Mouse (Mus musculus): ENCODE data around the gene Ubr2.

Gene Ubr2

DNA sequence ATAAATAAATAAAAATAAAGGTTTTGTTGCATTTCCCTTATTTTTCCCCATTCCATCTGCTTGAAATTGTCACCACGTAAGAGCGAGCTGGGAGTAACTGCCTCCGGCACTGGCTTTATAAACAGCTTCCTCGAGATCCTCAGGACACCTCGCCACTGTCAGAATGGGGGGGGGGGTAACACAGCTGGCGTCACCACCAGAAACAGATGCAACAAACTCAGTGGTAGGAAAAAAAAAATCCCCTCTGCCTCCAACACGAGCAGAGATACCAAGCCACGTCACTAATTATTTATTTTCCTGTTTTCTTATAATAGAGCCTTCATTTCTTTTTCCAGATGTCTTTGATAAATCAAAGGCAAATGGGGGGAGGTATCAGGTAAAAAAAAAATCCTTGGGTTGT is 1.9 kb downstream of the Ubr2 start:
- in situ Hi-C loops (cut with MboI; ENCODE audit: unreplicated experiment in 2 of 2): loop anchor here (25.0 kb wide), 3 partner anchors 679 to 1571 kb away; partner anchors contain the start of genes Cdc5l (in 1 of the 2), Frs3 (in 1 of the 2), Gm21981 (in 1 of the 2) and Nfya (in 1 of the 2)

DNA sequence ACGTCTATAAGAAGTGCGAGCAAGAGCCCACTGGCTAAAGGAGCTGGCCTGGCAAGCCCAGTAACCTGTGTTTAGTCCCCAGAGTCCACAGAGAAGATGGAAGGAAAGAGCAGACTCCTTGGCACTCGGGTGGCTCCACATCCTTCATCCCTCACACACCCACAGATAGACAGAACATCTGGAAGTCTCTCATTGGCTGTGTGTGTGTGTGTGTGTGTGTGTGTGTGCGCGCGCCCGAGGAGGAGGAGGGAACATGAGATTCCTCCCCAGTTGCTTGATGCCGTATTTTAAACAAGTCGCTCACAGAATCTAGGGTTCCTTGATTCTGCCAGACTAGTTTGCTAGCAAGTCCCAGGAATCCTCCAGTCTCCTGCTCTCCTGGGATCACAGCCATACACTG is 3.6 kb downstream of the Ubr2 start:
- in situ Hi-C loops (cut with MboI; ENCODE audit: unreplicated experiment in 2 of 2): loop anchor here (25.0 kb wide), 3 partner anchors 681 to 1569 kb away; partner anchors contain the start of genes Cdc5l (in 1 of the 2), Frs3 (in 1 of the 2), Gm21981 (in 1 of the 2) and Nfya (in 1 of the 2)

DNA sequence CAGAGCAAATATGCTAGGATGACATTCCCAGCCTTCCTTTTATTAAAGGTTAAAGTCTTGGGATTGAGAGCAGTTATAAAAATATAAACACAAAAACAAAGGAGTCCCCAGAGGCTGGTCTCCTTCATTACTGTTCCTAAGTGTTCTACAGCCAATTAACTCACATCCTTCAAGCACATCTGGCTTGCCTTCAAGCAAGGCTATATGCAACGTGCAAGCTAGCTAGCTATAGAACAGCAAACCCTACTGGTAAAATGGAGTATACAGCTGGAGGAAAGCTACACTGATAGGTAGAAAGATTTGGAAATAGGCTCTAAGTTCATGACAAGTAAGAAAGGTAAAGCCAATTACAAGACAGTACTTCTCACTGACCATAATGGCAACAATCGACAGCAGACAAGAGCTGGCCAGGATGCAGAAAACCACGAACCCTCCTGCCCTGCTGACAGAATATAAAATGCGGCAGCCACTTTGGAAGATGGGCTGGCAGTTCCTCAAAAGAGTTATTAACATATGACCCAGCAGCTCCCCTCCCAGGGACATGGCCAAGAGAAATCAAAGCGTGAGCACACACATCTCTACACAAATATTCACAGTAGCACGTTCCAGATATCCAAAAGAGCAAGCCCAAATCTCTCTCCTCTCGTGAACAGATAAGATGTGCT is 4.5 kb downstream of the Ubr2 start:
- in situ Hi-C loops (cut with MboI; ENCODE audit: unreplicated experiment in 2 of 2): loop anchor here (25.0 kb wide), 3 partner anchors 681 to 1569 kb away; partner anchors contain the start of genes Cdc5l (in 1 of the 2), Frs3 (in 1 of the 2), Gm21981 (in 1 of the 2) and Nfya (in 1 of the 2)

DNA sequence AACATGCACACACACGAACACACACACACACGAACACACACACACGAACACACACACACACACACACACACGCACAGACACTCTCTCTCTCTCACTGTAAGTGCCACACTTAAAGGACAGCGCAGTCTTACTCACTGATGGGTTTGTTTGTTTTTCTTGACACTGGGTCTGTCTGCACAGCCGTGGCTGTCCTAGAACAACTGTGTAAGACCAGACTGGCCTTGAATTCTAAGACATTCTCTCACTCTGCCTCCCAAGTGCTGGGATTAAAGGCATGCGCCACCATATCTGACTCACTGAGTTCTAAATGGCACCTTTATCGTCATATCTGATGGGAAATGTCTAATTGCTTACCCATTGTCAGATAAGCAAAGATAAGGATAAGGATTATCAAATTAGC is 7.1 kb downstream of the Ubr2 start:
- in situ Hi-C loops (cut with MboI; ENCODE audit: unreplicated experiment in 2 of 2): loop anchor here (25.0 kb wide), 3 partner anchors 684 to 1566 kb away; partner anchors contain the start of genes Cdc5l (in 1 of the 2), Frs3 (in 1 of the 2), Gm21981 (in 1 of the 2) and Nfya (in 1 of the 2)

DNA sequence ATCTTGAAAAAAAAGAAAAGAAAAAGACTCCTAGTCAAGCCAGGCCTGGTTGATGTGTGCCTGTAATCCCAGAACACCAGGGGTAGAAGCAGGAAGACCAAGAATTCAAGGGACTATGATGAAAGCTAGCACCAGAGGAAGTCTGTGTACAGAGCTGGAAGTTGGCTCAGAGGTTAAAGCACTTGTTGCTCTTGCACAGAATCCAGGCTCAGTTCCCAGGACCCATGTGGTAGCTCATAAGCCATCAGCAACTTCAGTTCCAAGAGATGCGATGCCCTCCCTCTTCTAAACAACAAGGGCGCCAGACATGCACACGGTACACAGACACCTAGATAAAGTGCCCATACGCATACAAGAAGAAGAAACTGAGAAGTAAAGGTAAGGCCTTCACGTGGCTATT is 8.0 kb downstream of the Ubr2 start:
- in situ Hi-C loops (cut with MboI; ENCODE audit: unreplicated experiment in 2 of 2): loop anchor here (25.0 kb wide), 3 partner anchors 685 to 1565 kb away; partner anchors contain the start of genes Cdc5l (in 1 of the 2), Frs3 (in 1 of the 2), Gm21981 (in 1 of the 2) and Nfya (in 1 of the 2)

DNA sequence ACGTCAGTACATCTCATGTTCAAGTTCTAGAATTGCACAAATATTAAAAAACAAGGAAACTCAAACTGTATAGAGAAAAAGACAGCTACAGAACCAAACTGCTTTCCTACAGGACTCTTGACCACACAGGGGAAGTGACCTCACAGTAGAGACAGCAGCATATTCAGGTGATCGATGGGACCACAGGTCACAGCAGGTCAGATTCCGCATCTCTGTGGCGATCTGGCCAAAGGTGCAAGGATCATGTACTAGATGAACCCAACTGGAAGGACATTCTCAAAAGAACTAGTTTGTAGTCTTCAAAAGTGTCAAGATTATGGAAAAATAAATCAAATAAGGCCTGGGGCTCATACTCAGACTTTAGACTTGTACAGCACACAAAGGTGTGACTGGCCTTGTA is 11.5 kb downstream of the Ubr2 start:
- in situ Hi-C loops (cut with MboI; ENCODE audit: unreplicated experiment in 2 of 2): no loop called here

DNA sequence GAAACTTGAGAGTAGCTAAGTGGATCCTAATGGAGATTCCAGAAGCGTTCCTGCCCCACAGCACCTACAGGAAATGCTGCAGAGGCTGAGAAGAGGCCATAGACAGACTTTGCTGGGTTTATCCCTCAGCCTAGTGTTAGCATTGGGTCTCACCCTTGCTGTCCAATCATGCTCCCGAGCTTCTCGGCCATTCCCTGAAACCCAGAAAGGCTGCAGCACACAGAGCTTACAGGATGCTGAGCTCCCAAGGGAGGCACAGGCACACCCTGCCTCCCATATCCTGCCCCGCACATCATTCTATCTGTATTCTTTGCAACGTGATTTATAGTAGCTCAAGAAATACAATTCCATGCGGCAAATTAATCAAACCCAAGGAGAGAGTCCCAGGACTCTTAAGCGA is 13.9 kb downstream of the Ubr2 start:
- in situ Hi-C loops (cut with MboI; ENCODE audit: unreplicated experiment in 2 of 2): no loop called here

DNA sequence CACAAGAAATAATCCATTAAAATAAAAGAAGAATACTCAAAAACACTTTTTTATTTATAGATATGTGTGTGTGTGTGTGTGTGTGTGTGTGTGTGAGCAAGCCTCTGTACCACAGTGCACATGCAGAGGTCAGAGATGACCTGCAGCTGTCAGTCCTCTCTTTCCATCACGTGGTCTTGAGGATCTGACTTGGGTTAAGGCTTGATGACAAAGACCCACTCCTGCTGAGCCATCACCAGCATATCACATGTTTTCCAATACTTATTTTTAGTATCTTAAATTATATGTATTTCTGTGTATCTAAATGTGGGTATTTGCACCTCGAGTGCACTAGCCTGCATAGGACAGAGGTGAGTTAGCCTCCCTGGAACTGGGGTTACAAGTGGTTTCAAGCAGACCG is 14.7 kb downstream of the Ubr2 start:
- in situ Hi-C loops (cut with MboI; ENCODE audit: unreplicated experiment in 2 of 2): no loop called here

- in situ Hi-C loops (cut with MboI; ENCODE audit: unreplicated experiment in 2 of 2): no loop called here
Measured at GRCm38 (mm10) chr17:46994641-46995398, 15.5 kb downstream of the Ubr2 start.

GRCm38 (mm10) chr17:46993625-46994024 is 16.7 kb downstream of the Ubr2 start:
- in situ Hi-C loops (cut with MboI; ENCODE audit: unreplicated experiment in 2 of 2): no loop called here

DNA sequence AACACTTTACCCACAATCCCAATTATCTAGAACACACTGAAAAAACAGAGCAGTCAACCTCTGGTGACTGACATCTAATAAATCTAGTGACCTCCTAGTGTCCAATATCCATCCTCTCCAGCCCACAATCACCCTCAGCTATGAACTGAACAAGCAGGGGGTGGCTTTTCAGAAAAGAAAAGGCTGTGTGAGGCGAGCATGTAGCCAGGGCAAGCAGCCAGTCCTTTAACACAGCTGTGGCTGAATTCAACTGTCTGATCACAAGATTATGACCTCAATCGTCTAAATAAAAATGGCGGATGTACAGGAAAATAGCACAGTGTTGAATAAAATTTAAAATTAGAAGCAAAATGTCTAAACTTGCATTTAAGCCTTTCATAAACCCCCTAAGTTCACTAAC is 22.7 kb downstream of the Ubr2 start:
- in situ Hi-C loops (cut with MboI; ENCODE audit: unreplicated experiment in 2 of 2): loop anchor here in 1 of 2 experiments (5.0 kb wide), 1 partner anchor 35 kb away; no protein-coding TSS in a partner anchor

GRCm38 (mm10) chr17:46980050-46980449 is 30.3 kb downstream of the Ubr2 start:
- in situ Hi-C loops (cut with MboI; ENCODE audit: unreplicated experiment in 2 of 2): no loop called here

DNA sequence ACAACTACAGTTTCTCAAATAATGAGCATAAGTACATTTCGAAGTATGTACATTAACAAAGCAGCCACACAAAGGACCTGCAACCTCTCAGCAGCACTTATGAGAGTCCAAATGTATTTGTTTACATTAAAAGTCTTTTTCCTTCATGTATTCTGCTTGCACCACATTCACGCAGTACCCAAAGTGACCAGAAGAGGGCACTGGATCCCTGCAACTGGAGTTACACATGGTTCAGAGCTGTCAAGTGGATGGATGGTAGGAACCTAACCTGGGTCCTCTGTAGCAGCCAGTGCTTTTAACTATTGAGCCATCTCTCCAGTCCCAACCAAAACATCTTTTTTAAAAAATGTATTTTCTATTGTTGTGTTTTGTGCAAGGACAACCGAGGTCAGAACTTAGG is 35.2 kb downstream of the Ubr2 start:
- in situ Hi-C loops (cut with MboI; ENCODE audit: unreplicated experiment in 2 of 2): no loop called here

DNA sequence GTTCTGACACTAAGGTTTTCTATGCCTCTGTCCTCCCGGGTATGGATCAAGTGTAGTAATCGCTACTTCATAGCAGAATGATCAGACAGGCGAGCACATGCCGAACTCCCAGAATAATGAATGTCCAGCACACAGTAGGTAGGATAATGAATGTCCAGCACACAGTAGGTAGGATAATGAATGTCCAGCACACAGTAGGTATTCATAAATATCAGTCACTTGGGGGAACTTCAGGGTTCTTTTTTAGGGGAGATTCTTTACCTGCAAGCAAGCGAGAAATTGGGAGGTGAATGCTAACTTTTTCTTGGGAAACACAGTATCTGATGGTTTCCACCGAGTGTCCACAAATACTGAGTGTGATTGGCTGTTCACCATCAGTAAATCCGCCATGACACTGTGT is 37.8 kb downstream of the Ubr2 start:
- in situ Hi-C loops (cut with MboI; ENCODE audit: unreplicated experiment in 2 of 2): loop anchor here (5.0 to 25.0 kb wide), 2 partner anchors 65 to 1560 kb away; no protein-coding TSS in a partner anchor

DNA sequence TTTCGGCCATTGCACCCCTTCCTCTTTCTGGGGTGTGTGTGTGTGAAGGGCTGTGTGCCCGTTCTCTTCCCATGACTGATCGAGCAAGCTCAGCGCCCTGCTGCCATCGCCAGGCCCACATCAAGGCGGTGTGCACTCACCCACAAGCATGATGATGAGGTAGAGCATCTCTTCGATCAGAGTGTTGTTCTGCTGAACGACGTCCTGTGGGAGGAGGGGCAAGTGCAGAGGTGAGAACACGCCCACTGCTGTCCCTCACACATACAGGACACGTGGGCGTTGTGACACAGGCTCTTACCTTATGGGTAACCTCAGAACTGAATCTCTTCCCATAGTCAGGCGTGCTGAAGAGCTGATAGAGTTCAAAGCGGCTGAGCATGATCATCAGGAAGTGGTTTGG is 43.5 kb downstream of the Ubr2 start:
- in situ Hi-C loops (cut with MboI; ENCODE audit: unreplicated experiment in 2 of 2): loop anchor here in 1 of 2 experiments (25.0 kb wide), 1 partner anchor 1555 kb away; no protein-coding TSS in a partner anchor

GRCm38 (mm10) chr17:46963186-46963585 is 47.2 kb downstream of the Ubr2 start:
- in situ Hi-C loops (cut with MboI; ENCODE audit: unreplicated experiment in 2 of 2): loop anchor here in 1 of 2 experiments (25.0 kb wide), 1 partner anchor 1551 kb away; no protein-coding TSS in a partner anchor

- in situ Hi-C loops (cut with MboI; ENCODE audit: unreplicated experiment in 2 of 2): loop anchor here in 1 of 2 experiments (25.0 kb wide), 1 partner anchor 1550 kb away; no protein-coding TSS in a partner anchor
Measured at GRCm38 (mm10) chr17:46962153-46962552, 48.2 kb downstream of the Ubr2 start.

- in situ Hi-C loops (cut with MboI; ENCODE audit: unreplicated experiment in 2 of 2): loop anchor here in 1 of 2 experiments (25.0 kb wide), 1 partner anchor 1548 kb away; no protein-coding TSS in a partner anchor
Measured at GRCm38 (mm10) chr17:46960216-46960615, 50.1 kb downstream of the Ubr2 start.

- in situ Hi-C loops (cut with MboI; ENCODE audit: unreplicated experiment in 2 of 2): loop anchor here in 1 of 2 experiments (25.0 kb wide), 1 partner anchor 1546 kb away; no protein-coding TSS in a partner anchor
Measured at GRCm38 (mm10) chr17:46958045-46958444, 52.3 kb downstream of the Ubr2 start.

- in situ Hi-C loops (cut with MboI; ENCODE audit: unreplicated experiment in 2 of 2): loop anchor here in 1 of 2 experiments (25.0 kb wide), 1 partner anchor 734 kb away; the partner anchor contains the start of genes Polh and Xpo5
Measured at GRCm38 (mm10) chr17:46946276-46946675, 64.1 kb downstream of the Ubr2 start.
